Mouse (Mus musculus) T-helper 2 cell (primary cell): ENCODE data around the gene Dhdh.
"Not testable (repeated sequence)": the region's sequence is repeated elsewhere in the genome, so short reads cannot be mapped to it uniquely, and the experiment has no call there.

Experiments used
- in situ Hi-C: fragments of 300-600 bp; cut with MboI, MseI; formaldehyde crosslinking; loops from one replicate; pipeline ENCODE4 v1.15.1; 2025; ENCODE audit warnings: high pct_unique_total_duplicates

Gene Dhdh

DNA sequence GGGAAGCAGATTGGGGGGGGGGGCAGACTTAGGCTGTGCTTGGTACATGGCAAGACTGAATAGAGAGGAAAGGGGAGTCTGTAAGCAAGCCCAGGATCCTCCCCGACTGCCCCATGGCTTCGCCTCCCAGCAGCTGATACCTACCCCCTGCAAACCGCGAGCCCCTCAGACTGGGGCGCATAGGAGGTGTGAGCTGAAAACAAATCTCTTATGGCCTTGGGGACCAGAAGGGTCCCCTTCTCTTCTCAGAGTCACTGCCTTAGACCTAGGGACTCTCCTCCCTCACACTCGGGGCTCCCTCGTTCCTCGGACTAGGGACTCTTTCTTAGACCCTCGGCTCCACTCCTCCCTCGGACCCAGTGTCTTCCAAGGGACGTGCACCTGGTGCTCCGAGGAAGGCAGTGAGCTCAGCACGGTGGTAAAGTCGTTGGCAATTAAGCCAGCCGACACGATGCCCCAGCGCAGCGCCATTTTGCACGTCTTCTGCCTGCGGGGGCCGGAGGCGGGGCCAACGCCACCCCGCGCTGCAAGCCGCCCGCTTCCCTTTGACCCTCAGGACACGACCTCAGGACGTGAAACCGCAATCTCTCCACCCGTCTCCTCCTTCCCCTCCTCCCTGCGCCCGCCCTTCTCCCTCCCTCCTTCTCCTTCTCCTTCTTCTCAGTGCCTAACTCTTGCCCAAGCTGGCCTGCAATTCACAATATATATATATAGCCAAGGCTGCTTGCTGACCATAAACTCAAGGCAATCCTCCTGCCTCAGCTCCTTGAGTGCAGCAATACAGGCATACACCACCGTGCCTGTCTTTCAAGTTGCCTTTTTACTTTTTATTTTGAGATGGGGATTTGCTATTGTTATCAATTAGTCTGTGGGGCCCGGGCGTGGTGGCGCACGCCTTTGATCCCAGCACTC is at the start of gene Dhdh:
Gene Dhdh (minus strand): TSS at position 513 of the 912 bp plus-strand sequence.
- in situ Hi-C loops = no loop called here

DNA sequence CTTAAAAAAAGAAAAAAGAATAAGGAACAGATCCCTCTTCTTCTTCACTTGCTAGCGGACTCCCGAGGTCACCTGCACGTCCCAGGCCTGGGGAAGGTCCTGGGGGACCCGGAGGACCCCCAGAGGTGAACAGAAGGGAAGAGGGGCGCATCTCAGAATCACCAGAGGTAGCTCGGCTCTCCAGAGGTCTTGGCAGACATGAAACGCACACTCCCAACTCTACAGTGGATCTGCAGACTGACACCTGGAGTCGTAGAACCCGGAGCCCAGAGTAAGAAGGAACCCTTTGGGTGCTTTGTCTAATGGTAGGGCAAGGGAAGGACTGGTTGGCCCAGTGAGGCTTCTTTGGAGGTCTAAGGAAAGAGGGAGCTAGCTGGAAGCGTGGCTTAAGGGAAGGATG is 49.0 kb upstream of the Dhdh start:
- in situ Hi-C loops = no loop called here

DNA sequence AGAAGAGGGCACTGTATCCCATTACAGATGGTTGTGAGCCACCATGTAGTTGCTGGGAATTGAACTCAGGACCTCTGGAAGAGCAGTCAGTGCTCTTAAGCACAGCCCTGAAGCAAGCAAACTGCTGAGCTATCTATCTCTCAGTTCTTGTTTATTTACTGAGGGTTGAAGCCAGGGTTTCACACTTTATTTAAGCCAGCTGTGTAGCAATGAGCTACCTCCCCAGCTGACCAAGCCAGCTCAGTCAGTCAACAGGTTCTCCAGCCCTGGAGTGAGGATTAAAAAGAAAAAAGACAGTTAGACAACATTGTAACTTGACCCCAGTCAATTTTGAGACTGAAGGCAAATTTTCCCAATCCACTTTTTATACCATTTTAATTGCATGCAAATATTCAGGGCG is 47.1 kb upstream of the Dhdh start:
- in situ Hi-C loops = no loop called here

DNA sequence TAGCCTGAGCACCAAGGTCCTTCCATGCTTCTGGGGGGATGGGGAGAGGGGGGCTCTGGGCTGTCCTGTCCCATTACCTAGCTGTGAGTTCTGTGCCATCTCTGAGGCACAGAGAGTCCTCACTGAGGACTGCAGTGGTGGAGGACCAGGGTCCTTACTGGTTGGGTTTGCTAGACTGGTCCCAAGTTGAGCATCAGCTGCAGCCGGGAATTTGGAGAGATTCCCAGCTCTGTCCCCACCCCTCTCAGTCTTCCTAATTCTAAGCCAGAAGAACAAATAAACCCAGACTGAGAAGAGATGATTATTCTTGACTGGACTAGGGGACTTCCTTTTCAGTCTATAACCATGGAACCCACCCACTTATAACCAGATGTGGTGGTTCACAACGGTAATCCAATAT is 42.0 kb upstream of the Dhdh start:
- in situ Hi-C loops = no loop called here

DNA sequence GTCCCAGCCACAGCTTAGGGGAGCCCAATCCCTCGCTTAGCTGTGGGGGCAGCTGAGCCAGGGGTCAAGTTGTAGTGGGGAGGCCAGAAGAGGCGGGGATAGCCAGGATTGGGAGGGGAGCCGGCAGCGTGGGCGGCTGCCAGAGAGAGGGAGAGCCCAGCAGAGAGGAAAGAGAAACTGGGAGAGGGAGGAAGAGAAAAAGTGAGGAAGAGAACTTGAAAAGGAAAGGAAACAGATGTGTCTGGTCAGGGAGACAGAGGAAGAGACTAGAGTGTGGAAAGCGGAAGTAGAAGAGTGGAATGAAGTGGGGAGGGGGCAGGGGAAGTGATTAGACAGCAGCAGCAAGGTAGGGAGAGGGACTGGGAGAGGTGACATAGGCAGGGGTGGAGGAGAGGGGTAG is 40.9 kb upstream of the Dhdh start:
- in situ Hi-C loops = no loop called here

DNA sequence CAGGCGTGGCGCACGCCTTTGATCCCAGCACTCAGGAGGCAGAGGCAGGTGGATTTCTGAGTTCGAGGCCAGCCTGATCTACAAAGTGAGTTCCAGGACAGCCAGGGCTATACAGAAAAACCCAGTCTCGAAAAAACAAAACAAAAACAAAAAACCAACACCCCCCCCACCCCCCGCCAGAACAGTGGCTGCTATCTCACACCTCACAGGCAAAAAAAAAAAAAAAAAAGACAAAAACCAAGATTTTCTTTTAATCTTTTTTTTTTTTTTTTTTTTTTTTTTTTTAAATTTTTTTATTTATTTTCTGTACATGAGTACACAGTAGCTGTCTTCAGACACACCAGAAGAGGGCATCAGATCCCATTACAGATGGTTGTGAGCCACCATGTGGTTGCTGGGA is 38.6 kb upstream of the Dhdh start:
- in situ Hi-C loops = not testable (repeated sequence)

DNA sequence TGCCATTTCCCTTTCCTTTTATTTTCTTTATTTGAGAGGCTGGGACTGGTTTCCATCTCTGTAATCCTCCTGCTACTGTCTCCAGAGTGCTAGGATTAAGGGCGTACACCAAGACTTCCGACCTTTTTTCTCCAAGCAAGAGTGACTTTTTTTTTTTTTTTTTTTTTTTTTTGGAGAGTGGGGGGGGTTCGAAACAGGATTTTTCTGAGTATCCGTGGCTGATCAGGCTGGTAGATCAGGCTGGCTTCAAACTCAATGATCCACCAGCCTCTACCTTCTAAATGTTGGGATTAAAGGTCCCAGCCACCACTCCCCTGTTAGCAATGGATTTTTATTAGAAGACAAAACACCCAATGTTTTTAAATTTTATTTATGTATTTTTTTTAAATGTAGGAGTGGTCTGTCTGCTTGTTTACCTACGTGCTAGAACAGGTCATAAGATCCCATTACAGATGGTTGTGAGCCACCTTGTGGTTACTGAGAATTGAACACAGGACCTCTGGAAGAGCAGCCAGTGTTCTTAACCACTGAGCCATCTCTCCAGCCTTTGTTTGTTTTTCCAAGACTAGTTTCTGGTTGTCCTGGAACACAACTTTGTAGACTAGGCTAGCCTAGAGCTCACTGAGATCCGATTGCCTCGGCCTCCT is 38.0 kb upstream of the Dhdh start:
- in situ Hi-C loops = no loop called here

DNA sequence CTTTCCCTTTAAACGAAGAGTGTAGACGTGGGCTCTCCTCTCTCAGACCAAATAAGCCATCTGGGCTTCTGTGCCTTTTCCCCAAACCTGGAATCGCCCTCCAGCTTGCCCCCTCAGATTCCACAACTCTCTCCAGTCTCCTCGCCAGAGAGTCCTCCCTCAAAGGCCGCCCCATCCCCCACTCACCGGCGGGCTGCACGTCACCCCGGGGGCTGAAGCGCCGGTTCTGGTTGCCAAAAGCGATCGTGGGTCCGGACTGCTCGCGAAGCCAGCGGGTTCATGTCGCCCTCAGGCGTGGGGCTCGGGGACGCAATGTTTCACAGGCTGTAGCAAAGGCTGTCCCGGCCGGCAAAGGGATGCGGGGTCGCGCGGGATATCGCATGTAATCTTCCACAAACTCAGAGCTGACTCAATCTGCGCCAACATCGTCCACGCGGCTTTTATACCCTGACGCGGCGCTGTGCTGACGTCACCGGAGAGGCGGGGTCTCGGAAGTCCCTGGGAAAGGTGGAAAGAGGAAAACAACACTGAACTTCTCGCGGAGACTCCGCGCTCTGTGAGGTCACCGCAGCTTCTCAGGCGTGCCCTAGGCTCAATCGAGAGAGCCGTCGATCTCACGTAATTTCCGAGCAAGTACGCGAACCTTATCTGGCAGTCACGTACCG is 37.3 kb upstream of the Dhdh start, which contains the start of the genes Ppp1r15a and Plekha4:
Gene Ppp1r15a (minus strand): TSS at position 460 of the 665 bp plus-strand sequence.
Gene Plekha4 (plus strand): TSS at position 522 of the 665 bp plus-strand sequence.
- in situ Hi-C loops = no loop called here

DNA sequence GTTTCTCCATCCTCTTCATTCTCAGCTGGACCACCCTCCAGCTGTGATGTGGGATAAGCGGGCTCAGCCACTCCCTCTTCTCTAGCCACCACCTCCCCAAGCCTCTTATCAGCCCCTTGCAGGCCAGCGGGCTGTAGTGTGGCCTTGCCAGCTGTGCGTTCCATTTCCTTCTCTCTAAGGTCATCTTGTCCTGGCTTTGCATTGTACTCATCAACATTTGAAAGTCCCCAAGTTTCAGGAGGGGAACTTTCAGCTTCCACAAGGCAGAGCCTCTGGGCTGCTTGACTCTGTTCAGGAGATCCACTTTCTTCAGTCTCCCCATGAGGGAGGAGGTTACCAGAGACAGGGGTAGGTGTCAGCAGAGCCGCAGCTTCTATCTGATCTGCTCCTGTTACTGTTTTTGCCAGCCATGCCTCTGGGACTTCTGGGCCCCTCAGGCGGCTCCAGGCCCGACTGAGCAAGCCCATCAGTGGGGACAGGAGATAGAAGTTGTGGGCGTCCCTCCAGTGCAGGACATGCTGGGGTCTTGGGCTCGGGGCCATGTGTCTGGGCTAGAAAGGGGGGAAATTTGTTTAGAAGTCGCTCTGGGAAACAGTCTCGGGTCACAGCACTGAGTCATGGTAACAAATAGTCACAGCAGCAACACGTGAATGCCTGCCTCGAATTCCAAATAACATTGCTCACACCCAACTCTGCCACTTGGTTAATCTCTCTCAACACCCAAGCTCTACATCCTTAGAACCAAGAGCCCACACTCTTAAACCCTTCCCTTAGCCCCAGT is 36.4 kb upstream of the Dhdh start:
- in situ Hi-C loops = no loop called here

DNA sequence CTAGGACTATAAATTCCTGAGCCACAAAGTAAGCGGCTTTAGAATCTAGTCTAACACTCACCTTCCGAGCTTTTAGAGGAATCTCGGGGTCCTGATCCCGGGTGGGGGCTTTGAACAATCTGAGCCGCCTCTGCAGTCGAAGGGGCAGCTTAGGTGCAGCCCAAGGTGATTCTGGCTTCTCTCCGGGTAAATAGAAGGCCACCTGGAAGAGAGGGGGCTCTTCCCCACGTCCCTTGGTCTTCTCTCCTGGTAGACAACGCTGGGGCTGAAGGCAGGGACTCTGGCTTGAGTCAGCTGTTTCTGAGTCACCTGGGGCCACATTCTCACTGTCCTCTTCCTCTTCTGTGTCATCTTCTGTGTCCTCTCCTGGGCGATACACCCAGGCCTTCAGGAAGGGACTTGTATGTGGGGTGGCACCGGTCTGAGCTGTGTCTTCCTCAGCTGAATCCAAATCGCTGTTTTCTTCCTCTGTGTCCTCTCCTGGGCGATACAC is 35.1 kb upstream of the Dhdh start:
- in situ Hi-C loops = no loop called here

DNA sequence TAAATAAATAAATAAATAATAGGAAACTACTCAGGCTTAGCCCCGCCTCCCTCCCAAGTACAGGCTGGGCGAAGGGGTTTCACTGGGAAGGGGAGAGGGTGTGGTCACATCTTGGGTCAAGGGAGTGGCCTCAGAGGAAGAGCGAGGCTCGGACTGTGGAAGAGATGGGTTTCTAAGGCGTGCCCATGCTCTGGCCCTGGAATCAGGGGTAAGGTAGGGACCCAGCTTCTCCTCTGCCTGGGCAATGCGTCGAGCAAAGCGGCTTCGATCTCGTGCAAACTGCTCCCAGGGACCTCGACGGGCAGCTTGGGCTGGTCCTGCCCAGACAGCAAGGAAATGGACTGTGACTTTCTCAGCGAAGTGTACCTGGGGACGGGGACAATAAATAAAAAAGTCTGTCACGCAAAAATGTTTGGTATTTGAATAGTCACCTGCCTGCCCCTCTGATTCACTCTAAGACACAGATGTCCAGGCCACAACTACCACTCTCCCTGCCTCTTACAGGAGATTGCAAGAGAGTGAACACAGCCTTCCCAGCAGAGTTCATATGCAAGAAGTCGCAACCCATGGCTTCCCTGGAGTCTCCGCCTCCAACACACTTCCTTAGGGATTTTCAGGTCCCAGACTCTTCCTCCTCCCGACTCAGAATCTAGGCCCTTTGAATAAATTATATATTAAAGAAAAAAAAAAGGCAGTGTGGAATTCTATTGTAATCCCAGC is 34.5 kb upstream of the Dhdh start:
- in situ Hi-C loops = no loop called here

DNA sequence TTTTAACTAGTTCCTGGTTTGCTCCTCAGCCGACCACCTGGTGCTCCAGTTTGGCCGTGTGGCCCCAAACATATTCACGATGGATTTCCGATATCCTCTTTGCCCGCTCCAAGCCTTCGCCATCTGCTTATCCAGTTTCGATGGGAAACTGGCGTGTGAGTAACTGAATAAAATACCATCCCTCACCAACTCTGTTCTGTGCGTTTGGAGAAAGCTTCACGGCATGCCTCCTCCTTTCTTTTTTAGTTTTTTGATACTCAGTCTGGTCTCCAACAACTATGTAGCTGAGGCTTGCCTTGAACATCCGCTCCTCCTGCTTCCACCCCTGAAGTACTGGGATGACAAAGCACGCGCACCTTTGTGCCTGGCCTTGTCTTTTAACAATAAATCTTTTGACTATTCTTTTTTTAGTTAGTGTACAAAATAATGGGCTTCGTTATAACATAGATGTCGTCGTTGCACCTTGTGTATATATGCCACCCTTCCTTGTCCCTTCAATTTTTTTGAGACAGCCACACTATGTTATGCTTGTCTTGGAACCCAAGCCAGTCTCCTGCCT is 33.7 kb upstream of the Dhdh start:
- in situ Hi-C loops = no loop called here

DNA sequence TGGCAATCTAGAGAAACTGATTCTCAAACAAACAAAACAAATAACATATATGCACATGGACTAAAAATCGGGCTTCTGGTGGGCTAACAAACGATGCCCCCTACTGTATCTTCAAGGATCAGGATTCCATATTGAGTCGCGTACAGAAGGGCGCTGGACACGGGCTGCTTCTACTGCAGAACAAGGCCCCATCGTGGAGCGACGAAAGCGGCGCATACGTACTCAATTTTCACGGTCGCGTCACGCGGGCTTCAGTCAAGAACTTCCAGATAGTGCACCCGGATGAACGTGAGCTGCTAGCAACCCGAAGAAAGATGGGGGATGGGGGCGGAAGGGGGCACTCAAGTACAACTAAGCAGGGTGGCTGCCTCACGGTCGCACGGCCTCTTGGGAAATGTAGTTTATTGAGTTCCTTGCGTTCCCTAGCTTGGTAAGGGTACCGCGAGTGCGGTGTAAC is 33.2 kb upstream of the Dhdh start:
- in situ Hi-C loops = no loop called here

DNA sequence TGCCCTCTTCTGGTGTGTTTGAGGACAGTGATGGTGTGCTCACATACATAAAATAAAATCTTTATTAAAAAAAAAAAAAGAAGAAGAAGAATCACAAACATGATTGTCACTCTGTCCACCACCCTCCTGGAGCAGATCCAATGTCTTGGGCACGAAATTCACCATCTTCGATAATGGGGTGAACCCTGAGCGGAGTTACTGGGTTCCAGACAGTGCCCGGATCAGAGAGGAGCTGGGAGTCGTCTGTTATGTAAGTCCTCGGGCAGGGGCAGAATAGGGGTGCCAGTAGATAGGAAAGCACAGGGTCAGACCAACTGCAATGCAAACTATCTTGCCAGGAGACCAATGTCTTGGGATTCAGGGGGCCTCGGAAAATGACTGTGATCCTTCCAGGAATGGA is 32.0 kb upstream of the Dhdh start:
- in situ Hi-C loops = no loop called here

DNA sequence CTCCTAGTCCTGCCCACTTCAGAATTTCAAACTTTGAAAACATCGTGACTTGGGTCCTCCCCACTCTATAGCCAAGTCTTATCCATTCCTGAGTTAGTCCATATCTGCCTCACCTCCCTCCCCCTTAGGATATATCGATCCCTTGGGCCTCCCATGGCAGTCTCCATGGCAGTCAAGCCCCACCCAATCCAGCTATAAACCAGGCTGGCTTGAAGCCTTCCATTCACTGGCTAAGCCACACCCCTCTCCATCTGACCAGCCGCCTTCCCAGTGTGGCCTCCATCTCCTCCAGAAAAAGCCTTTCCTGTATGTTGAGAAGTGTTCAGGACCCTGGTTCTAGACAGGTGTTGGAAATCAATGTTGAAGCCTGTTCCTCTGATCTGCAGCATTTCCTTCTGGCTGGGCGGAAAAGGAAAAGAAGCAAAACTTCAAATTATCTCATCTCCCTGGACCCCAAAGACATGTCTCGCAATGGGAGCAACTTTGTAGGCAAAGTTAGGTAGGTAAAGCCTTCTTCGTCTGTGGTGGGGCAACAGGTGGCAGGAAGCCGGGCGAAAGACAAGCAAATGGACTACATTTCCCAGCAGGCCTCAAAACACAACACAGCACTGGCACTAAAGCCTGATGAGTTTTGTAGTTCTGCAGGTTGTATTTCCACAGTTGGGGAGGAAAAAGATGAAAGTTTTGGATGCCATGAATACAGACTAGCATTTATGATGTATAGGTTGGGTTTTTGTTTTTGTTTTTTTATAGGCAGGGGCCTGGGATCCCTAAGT is 30.9 kb upstream of the Dhdh start:
- in situ Hi-C loops = no loop called here

DNA sequence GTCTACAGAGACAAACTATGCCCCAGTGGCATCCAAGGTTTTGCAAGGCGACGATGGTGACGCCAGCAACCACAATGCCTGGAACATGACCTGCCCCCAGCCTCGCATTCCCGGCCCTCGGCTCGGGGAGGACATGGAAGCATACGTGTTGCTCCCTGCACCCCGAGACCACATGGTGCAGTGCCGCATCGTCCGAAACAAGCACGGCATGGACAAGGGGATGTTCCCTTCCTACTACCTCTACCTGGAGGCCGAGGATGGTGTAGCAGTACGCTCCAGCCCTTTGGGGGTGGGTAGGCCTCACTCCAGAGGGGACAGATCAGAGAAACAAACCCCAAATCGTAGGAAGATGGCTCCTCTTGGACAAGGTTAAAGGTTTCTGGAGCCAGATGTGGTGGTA is 30.0 kb upstream of the Dhdh start:
- in situ Hi-C loops = no loop called here

DNA sequence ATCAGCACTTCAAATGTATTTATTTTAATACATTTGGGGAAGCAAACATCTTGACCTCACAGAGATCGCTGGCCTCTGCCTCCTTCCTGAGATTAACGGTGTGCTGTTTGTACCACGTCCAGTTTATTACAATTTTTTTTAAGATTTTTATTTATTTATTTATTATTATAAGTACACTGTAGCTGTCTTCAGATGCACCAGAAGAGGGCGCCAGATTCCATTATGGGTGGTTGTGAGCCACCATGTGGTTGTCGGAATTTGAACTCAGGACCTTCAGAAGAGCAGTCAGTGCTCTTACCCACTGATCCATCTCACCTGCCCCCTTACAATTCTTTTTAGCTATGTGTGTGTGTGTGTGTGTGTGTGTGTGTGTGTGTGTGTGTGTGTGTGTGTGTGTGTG is 28.2 kb upstream of the Dhdh start:
- in situ Hi-C loops = not testable (repeated sequence)

DNA sequence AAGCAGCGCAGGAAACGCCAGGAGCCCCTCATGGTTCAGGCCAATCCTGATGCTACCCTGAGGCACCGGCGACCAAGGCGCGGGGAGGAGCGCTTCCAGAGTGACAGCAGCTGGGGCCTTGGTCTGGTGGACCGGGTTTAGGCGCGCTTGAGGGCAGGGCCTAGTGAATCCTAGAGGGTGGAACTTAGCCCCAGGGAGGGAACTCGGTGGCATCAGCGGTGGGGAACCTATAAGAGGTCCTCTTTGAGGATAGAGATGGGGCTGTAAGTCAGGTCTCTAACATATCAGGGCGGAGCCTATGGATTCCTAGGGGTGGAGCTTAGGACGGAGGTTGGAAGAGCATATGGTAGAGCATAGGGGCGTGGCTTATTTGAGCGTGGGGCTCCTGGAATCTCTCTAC is 26.8 kb upstream of the Dhdh start:
- in situ Hi-C loops = no loop called here

DNA sequence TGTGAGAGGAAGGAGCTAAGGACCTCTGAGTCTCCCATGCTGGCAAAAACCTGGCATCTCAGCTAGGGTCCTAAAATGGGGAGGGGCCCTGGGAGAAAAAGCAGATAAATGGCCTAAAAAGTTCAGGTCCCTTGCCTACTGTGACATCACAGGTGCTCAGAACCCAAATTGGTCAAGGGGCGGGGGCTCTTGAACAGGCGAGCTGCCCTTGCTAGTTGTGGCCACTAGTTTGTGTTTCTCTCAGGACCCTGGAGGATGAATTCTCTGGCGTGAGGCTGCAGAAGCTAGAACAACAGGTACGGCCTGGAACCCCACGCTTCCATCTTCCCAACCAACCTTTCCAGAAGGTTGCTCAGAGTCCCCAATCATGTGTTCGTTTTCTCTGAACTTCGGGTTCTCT is 25.8 kb upstream of the Dhdh start:
- in situ Hi-C loops = no loop called here
